Mouse (Mus musculus): ENCODE data around the gene 4930544D05Rik. TPM values are rescaled to one million over a fixed set of nuclear protein-coding genes. Genes with fewer than 3 reads are reported as not detected.
A peak's percentile ranks its signal among the peaks of the same experiment; 100 is the strongest.

Gene 4930544D05Rik
- total and polyA plus RNA-seq, 2 experiments from 2014 or later: 0.48 TPM; not detected in 1

DNA sequence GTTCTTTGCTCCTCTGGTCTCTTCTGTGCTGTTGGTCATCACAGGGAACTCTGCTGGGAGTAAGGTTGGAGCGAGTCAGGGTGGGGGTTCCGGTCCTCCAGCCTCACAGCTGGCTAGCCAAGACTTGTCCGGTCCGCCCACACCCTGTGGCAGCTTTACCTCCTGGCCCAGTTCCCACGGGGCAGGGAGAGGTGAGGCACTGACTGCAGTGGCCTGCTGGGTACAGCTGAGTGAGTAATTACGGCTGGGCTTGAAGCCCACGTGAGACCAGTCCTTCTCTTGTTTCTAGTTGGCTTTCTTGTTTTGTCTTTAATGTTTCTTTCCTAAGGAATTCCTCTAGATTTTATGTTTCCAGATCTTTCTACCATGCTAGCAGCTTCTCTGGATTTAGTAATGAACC is 30.2 kb upstream of the 4930544D05Rik start:
- H3K4me2 ChIP-seq (ENCODE audit: low read depth): no peak overlapping the region
- no peaks in the 10 kb centered on the region for H3K9me3 ChIP-seq (ENCODE audit: low read length)
- ATAC-seq (no peak; the same call in 1 of the 2 replicates), DNase-seq (no peak)
- no peak for TF ChIP-seq CTCF (IDR thresholded peaks at IDR 0.05; ENCODE audit: low read depth)
- no peaks in the 10 kb centered on the region for H3K27me3 ChIP-seq (ENCODE audit: insufficient read depth, low read length)
- peaks cover 5% of the 10 kb centered on the region for H3K4me1 ChIP-seq (ENCODE audit: insufficient read depth)
- 30% methylated on average over 7 of the region's 7 CpGs for WGBS
- no peaks in the 10 kb centered on the region for H3K36me3 ChIP-seq (ENCODE audit: insufficient read depth)
- H3K4me3 ChIP-seq (ENCODE audit: low read depth, low read length): no peak overlapping the region
- no peak overlapping the region for H3K9ac ChIP-seq
- H3K27ac ChIP-seq (ENCODE audit: low read depth, low read length): 0 out of 2 replicates have a peak overlapping the region, but pooled peaks have one; percentile 16

DNA sequence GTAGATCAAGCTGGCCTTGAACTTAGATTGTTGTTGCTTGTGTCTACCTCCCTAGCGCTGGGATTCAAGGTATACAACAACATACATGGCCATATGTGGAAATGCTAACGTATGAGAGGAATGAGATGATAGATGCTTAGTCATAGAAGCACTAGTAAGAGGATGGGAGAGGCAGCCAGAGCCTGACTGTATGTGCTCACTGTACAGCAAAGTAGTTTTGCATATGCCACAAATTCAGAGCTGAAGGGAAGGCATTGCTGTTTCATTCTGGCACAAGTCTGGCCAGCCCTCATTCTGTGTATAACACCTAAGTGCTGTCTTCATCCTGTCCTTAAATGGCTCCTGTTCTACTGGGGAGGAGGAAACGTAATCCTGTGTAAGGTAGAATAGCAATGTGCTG is 29.4 kb upstream of the 4930544D05Rik start:
- Histone ChIP-seq H3K9ac (no peak overlapping the region), H3K4me1 (ENCODE audit: insufficient read depth) (peaks cover 5% of the 10 kb centered on the region), H3K4me2 (ENCODE audit: low read depth) (no peak overlapping the region), H3K27me3 (ENCODE audit: insufficient read depth, low read length) (no peaks in the 10 kb centered on the region), H3K27ac (ENCODE audit: low read depth, low read length) (no peak overlapping the region), H3K36me3 (ENCODE audit: insufficient read depth) (no peaks in the 10 kb centered on the region), H3K4me3 (ENCODE audit: low read depth, low read length) (no peak overlapping the region), H3K9me3 (ENCODE audit: low read length) (no peaks in the 10 kb centered on the region)
- 88% methylated on average over 3 of the region's 3 CpGs for WGBS
- no peak for TF ChIP-seq CTCF (IDR thresholded peaks at IDR 0.05; ENCODE audit: low read depth)
- ATAC-seq (no peak), DNase-seq (no peak)

DNA sequence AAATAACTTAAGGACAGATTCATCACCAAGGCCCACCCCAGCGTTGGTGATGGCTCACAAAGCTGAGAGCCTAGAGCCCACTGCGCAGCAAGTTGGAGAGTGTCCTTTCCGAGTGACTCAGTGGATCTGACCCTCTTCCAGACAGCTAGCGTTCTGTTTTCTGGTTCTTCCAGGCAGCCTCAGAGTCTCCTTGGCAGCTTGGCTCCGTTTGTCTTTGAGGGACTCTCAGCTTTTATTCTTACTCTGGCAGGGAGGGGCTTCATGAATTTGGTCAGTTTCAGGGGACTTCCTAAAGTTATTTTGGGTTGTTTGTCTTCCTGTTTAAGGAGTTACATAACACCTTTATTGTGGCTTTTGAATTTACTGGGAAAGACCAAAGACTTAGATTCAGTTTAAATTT is 28.7 kb upstream of the 4930544D05Rik start:
- TF ChIP-seq CTCF (IDR thresholded peaks at IDR 0.05; ENCODE audit: low read depth): no peak
- Histone ChIP-seq H3K9me3 (ENCODE audit: low read length) (no peaks in the 10 kb centered on the region), H3K36me3 (ENCODE audit: insufficient read depth) (no peaks in the 10 kb centered on the region), H3K4me2 (ENCODE audit: low read depth) (no peak overlapping the region), H3K4me3 (ENCODE audit: low read depth, low read length) (no peak overlapping the region), H3K27me3 (ENCODE audit: insufficient read depth, low read length) (no peaks in the 10 kb centered on the region), H3K4me1 (ENCODE audit: insufficient read depth) (peaks cover 5% of the 10 kb centered on the region), H3K9ac (no peak overlapping the region), H3K27ac (ENCODE audit: low read depth, low read length) (no peak overlapping the region)
- no peak for ATAC-seq
- no peak for DNase-seq
- 65% methylated on average over 5 of the region's 5 CpGs for WGBS

DNA sequence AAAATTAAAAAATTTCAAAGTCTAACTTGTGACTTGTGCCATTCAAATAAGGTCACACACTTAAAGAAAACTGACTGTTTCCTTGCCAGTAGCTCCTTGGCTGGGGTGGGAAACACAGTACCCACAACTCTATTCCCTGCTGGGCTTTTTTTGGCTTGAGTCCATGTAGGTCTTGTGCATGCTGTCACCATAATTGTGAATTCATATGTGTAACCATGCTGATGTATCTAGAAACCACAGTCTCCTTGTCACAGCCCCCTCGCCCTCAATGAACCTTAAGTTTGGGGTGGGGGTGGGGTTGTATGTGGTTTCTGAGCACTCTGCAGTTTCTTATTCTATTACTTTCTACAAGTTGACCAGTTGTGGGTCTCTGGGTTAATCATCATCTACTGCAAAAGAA is 23.9 kb upstream of the 4930544D05Rik start:
- H3K4me3 ChIP-seq (ENCODE audit: low read depth, low read length): no peak overlapping the region
- no peaks in the 10 kb centered on the region for H3K9me3 ChIP-seq (ENCODE audit: low read length)
- H3K9ac ChIP-seq: no peak overlapping the region
- no peak overlapping the region for H3K4me2 ChIP-seq (ENCODE audit: low read depth)
- no peak for TF ChIP-seq CTCF (IDR thresholded peaks at IDR 0.05; ENCODE audit: low read depth)
- ATAC-seq (no peak), DNase-seq (no peak)
- no peaks in the 10 kb centered on the region for H3K36me3 ChIP-seq (ENCODE audit: insufficient read depth)
- 84% methylated on average over 1 of the region's 1 CpGs for WGBS
- H3K4me1 ChIP-seq (ENCODE audit: insufficient read depth): no peaks in the 10 kb centered on the region
- no peak overlapping the region for H3K27ac ChIP-seq (ENCODE audit: low read depth, low read length)
- H3K27me3 ChIP-seq (ENCODE audit: insufficient read depth, low read length): no peaks in the 10 kb centered on the region

DNA sequence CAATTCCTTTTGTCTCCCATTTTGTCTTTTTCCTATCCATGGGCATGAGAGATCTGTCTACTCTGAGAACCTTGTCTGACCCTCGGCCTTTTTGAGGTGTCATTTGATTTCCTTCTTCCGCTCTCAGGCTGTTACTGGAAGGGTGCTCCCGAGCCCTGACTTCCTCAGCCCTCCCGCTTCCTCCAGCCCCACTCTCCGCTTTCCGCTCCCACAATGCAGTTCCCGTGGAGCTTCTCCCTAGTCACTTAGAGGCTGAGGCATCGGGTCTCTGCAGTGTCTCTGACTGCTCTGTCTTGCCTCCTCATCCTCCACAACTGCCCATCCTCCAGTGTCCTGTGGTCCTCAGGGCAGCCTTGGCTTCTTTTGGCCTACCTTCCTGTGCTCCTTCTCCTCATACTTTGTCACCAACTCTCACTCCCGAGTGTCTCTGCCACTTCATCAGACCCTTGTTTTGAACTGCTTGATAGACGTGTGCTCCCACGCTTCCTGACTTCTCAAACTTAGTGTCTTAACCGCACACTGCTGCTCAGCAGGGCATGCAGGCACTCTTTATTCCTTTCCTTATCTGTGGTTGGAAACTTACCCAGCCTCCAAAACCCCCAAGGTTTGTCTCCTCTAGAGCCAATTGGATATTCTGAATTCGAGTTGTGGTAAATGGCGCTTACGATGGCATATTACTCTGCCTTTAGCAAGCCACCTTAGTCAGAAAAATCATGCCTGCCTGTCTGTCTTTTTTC is 21.2 kb upstream of the 4930544D05Rik start:
- Histone ChIP-seq H3K27me3 (ENCODE audit: insufficient read depth, low read length) (no peaks in the 10 kb centered on the region), H3K9ac (no peak overlapping the region), H3K36me3 (ENCODE audit: insufficient read depth) (peaks cover 21% of the 10 kb centered on the region), H3K4me2 (ENCODE audit: low read depth) (no peak overlapping the region), H3K4me1 (ENCODE audit: insufficient read depth) (no peaks in the 10 kb centered on the region), H3K9me3 (ENCODE audit: low read length) (no peaks in the 10 kb centered on the region), H3K4me3 (ENCODE audit: low read depth, low read length) (no peak overlapping the region), H3K27ac (ENCODE audit: low read depth, low read length) (no peak overlapping the region)
- no peak for ATAC-seq
- TF ChIP-seq CTCF (IDR thresholded peaks at IDR 0.05; ENCODE audit: low read depth): no peak
- no peak for DNase-seq
- WGBS: 85% methylated on average over 15 of the region's 15 CpGs

DNA sequence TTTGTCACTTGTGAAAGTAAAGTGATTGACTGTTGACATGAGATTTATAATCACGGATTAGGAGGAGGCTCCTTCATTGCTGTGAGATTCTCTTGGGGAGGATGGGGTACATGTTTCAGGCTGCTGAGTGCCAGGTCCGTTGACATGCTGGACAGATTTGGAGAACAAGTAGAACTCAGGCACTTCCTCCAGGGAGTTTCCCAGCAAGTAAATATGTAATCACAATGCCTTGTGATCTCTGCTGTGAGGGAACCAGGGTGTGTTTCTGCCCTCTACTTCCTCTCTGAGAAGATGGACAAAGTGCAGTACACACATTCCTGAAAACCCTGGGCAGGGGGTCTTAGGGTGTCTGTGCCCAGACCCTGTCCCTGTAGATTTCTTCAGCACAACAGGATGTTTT is 20.0 kb upstream of the 4930544D05Rik start:
- 74% methylated on average over 2 of the region's 2 CpGs for WGBS
- Histone ChIP-seq H3K4me2 (ENCODE audit: low read depth) (no peak overlapping the region), H3K36me3 (ENCODE audit: insufficient read depth) (peaks cover 27% of the 10 kb centered on the region), H3K4me3 (ENCODE audit: low read depth, low read length) (no peak overlapping the region), H3K9me3 (ENCODE audit: low read length) (no peaks in the 10 kb centered on the region), H3K27me3 (ENCODE audit: insufficient read depth, low read length) (no peaks in the 10 kb centered on the region), H3K27ac (ENCODE audit: low read depth, low read length) (no peak overlapping the region), H3K9ac (no peak overlapping the region), H3K4me1 (ENCODE audit: insufficient read depth) (no peaks in the 10 kb centered on the region)
- ATAC-seq (no peak), DNase-seq (no peak)
- no peak for TF ChIP-seq CTCF (IDR thresholded peaks at IDR 0.05; ENCODE audit: low read depth)

DNA sequence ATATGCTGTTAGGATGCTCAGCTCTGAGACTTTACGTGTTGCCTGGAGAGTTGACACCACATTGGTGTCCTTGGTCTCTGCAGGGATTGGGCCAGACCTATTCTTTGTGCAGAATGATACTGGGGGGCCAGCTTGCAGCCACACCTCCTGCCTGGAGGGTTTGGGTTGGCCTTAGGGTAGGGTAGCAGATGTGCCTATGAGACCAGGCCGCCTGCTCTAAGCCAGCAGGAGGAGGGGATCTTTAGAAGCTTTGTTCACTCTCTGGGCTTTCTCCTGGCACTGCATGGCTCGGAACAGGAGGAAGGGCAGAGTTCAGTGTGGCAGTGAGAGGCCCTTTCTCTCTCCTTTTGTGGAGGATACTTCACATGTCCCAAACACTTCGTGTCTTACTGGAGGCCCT is 19.6 kb upstream of the 4930544D05Rik start:
- Histone ChIP-seq H3K27ac (ENCODE audit: low read depth, low read length) (no peak overlapping the region), H3K36me3 (ENCODE audit: insufficient read depth) (peaks cover 27% of the 10 kb centered on the region), H3K4me3 (ENCODE audit: low read depth, low read length) (no peak overlapping the region), H3K4me1 (ENCODE audit: insufficient read depth) (no peaks in the 10 kb centered on the region), H3K4me2 (ENCODE audit: low read depth) (no peak overlapping the region), H3K27me3 (ENCODE audit: insufficient read depth, low read length) (no peaks in the 10 kb centered on the region), H3K9ac (no peak overlapping the region), H3K9me3 (ENCODE audit: low read length) (no peaks in the 10 kb centered on the region)
- no peak for TF ChIP-seq CTCF (IDR thresholded peaks at IDR 0.05; ENCODE audit: low read depth)
- ATAC-seq (peak; percentile 40), DNase-seq (no peak)
- 30% methylated on average over 4 of the region's 4 CpGs for WGBS

Measured in forebrain, postnatal 0 days (tissue).